Mouse (Mus musculus) neural tube, embryonic 15.5 days (tissue): ENCODE measurements around the gene Slf2. TPM values are rescaled to one million over a fixed set of nuclear protein-coding genes. Genes with fewer than 3 reads are reported as not detected.
A peak's percentile ranks its signal among the peaks of the same experiment; 100 is the strongest.

Experiments
- ATAC-seq: fragments of 200-750 bp; cut with Nextera tagmentation; 2 replicates; pipeline ENCODE4 v1.8.0; 2017; ENCODE audit warnings: mild to moderate bottlenecking, moderate TSS enrichment, moderate library complexity; ENCODE audit not compliant: low FRiP score
- H3K27ac ChIP-seq: fragments of 300-500 bp; sonication (generic); replicated peaks from 2 replicates; pipeline ENCODE4 v1.5.1; 2015; ENCODE audit warnings: mild to moderate bottlenecking, inconsistent platforms
- H3K27me3 ChIP-seq: fragments of 300-500 bp; sonication (generic); replicated peaks from 2 replicates; pipeline ENCODE4 v1.6.1; 2015; ENCODE audit warnings: inconsistent platforms
- H3K36me3 ChIP-seq: fragments of 300-500 bp; sonication (generic); 2 replicates; pipeline ENCODE4 v1.6.1; 2015; ENCODE audit warnings: inconsistent platforms
- H3K4me1 ChIP-seq: fragments of 300-500 bp; sonication (generic); 2 replicates; pipeline ENCODE4 v1.6.1; 2015; ENCODE audit warnings: inconsistent platforms
- H3K4me2 ChIP-seq: fragments of 300-500 bp; sonication (generic); 2 replicates; pipeline ENCODE4 v1.6.1; 2015; ENCODE audit warnings: inconsistent platforms, mild to moderate bottlenecking, moderate library complexity
- H3K4me3 ChIP-seq: fragments of 300-500 bp; sonication (generic); replicated peaks from 2 replicates; pipeline ENCODE4 v1.5.1; 2015; ENCODE audit warnings: mild to moderate bottlenecking, inconsistent platforms
- H3K9ac ChIP-seq: fragments of 300-500 bp; sonication (generic); replicated peaks from 2 replicates; pipeline ENCODE4 v1.6.1; 2015; ENCODE audit warnings: mild to moderate bottlenecking, inconsistent platforms
- H3K9me3 ChIP-seq: fragments of 300-500 bp; sonication (generic); replicated peaks from 2 replicates; pipeline ENCODE4 v1.6.1; 2016; ENCODE audit warnings: inconsistent platforms
- WGBS: fragments of 180-500 bp; shearing (Covaris S2); methylation state at CpG from one replicate; pipeline ENCODE4 v1.1.7; 2015; ENCODE audit warnings: mixed read lengths; 5-methylcytosine and 5-hydroxymethylcytosine counted together
- polyA plus RNA-seq: library from polyadenylated mRNA; unstranded; fragments of >200 nt; fragmentation: Nextera tagmentation; extraction: Ambion mirVana; gene quantifications from 2 replicates; pipeline ENCODE4 v1.2.1, GENCODE M21; 2015

The Slf2 gene
- polyA plus RNA-seq, 1 experiment from 2014 or later: 28.4 TPM

GRCm38 (mm10) chr19:44914481-44915249, 16.3 kb upstream of the Slf2 start:
- ATAC-seq: no peak
- no peak overlapping the region for H3K9ac ChIP-seq
- H3K27ac ChIP-seq: no peak overlapping the region
- H3K4me2 ChIP-seq: no peak overlapping the region
- H3K4me1 ChIP-seq: peaks cover 5% of the 10 kb centered on the region; the same call in 1 of the 2 replicates
- no peaks in the 10 kb centered on the region for H3K9me3 ChIP-seq
- no peaks in the 10 kb centered on the region for H3K36me3 ChIP-seq
- WGBS: 46% methylated on average over 10 of the region's 10 CpGs
- H3K4me3 ChIP-seq: no peak overlapping the region
- H3K27me3 ChIP-seq: no peaks in the 10 kb centered on the region

- Histone ChIP-seq H3K27me3 (no peaks in the 10 kb centered on the region), H3K4me3 (no peak overlapping the region), H3K9me3 (no peaks in the 10 kb centered on the region), H3K4me1 (peaks cover 5% of the 10 kb centered on the region; the same call in 1 of the 2 replicates), H3K9ac (no peak overlapping the region), H3K4me2 (no peak overlapping the region), H3K27ac (no peak overlapping the region), H3K36me3 (no peaks in the 10 kb centered on the region)
- 74% methylated on average over 6 of the region's 6 CpGs for WGBS
- no peak for ATAC-seq
These were observed 12.8 kb upstream of the Slf2 start for GRCm38 (mm10) chr19:44918171-44918570.

GRCm38 (mm10) chr19:44921466-44922139, 9.3 kb upstream of the Slf2 start:
- Histone ChIP-seq H3K9ac (no peak overlapping the region), H3K9me3 (no peaks in the 10 kb centered on the region), H3K36me3 (no peaks in the 10 kb centered on the region), H3K27me3 (no peaks in the 10 kb centered on the region), H3K4me2 (no peak overlapping the region), H3K4me1 (no peaks in the 10 kb centered on the region), H3K27ac (no peak overlapping the region), H3K4me3 (no peak overlapping the region)
- ATAC-seq: no peak
- 60% methylated on average over 1 of the region's 1 CpGs for WGBS

GRCm38 (mm10) chr19:44922521-44922920, 8.4 kb upstream of the Slf2 start:
- Histone ChIP-seq H3K36me3 (no peaks in the 10 kb centered on the region), H3K4me3 (no peak overlapping the region), H3K9me3 (no peaks in the 10 kb centered on the region), H3K4me1 (no peaks in the 10 kb centered on the region), H3K4me2 (no peak overlapping the region), H3K27me3 (no peaks in the 10 kb centered on the region), H3K27ac (no peak overlapping the region), H3K9ac (no peak overlapping the region)
- no peak for ATAC-seq
- 80% methylated on average over 2 of the region's 2 CpGs for WGBS

GRCm38 (mm10) chr19:44924699-44925098, 6.3 kb upstream of the Slf2 start:
- no peak overlapping the region for H3K9ac ChIP-seq
- H3K4me1 ChIP-seq: no peaks in the 10 kb centered on the region
- 77% methylated on average over 5 of the region's 5 CpGs for WGBS

GRCm38 (mm10) chr19:44926781-44927180, 4.2 kb upstream of the Slf2 start:
- Histone ChIP-seq H3K36me3 (no peaks in the 10 kb centered on the region), H3K4me1 (peaks cover 7% of the 10 kb centered on the region), H3K4me2 (no peak overlapping the region), H3K4me3 (no peak overlapping the region), H3K27ac (no peak overlapping the region), H3K9me3 (no peaks in the 10 kb centered on the region), H3K27me3 (no peaks in the 10 kb centered on the region), H3K9ac (no peak overlapping the region)
- no peak for ATAC-seq
- WGBS: 78% methylated on average over 6 of the region's 6 CpGs

More at GRCm38 (mm10) chr19:44924699-44925098, 6.3 kb upstream of the Slf2 start:
- ATAC-seq: no peak
- Histone ChIP-seq H3K9me3 (no peaks in the 10 kb centered on the region), H3K4me2 (no peak overlapping the region), H3K27me3 (no peaks in the 10 kb centered on the region), H3K27ac (no peak overlapping the region), H3K4me3 (no peak overlapping the region), H3K36me3 (no peaks in the 10 kb centered on the region)

GRCm38 (mm10) chr19:44927250-44927649, 3.7 kb upstream of the Slf2 start:
- no peak for ATAC-seq
- Histone ChIP-seq H3K36me3 (no peaks in the 10 kb centered on the region), H3K27ac (no peak overlapping the region), H3K4me1 (peaks cover 11% of the 10 kb centered on the region), H3K4me2 (no peak overlapping the region), H3K9me3 (no peaks in the 10 kb centered on the region), H3K4me3 (no peak overlapping the region), H3K9ac (no peak overlapping the region), H3K27me3 (no peaks in the 10 kb centered on the region)
- WGBS: 72% methylated on average over 1 of the region's 1 CpGs

GRCm38 (mm10) chr19:44928185-44928584, 2.8 kb upstream of the Slf2 start:
- no peak overlapping the region for H3K27ac ChIP-seq
- WGBS: 74% methylated on average over 8 of the region's 8 CpGs

GRCm38 (mm10) chr19:44929251-44929650, 1.7 kb upstream of the Slf2 start:
- H3K9ac ChIP-seq: no peak overlapping the region
- H3K27me3 ChIP-seq: no peaks in the 10 kb centered on the region
- H3K9me3 ChIP-seq: no peaks in the 10 kb centered on the region
- no peak for ATAC-seq
- H3K27ac ChIP-seq: no peak overlapping the region
- peaks cover 22% of the 10 kb centered on the region for H3K4me1 ChIP-seq
- H3K36me3 ChIP-seq: no peaks in the 10 kb centered on the region
- H3K4me3 ChIP-seq: no peak overlapping the region
- no peak overlapping the region for H3K4me2 ChIP-seq
- 24% methylated on average over 3 of the region's 3 CpGs for WGBS

More at GRCm38 (mm10) chr19:44928185-44928584, 2.8 kb upstream of the Slf2 start:
- Histone ChIP-seq H3K9me3 (no peaks in the 10 kb centered on the region), H3K27me3 (no peaks in the 10 kb centered on the region), H3K36me3 (no peaks in the 10 kb centered on the region), H3K9ac (no peak overlapping the region), H3K4me2 (no peak overlapping the region), H3K4me3 (no peak overlapping the region), H3K4me1 (peaks cover 18% of the 10 kb centered on the region)
- no peak for ATAC-seq

GRCm38 (mm10) chr19:44929663-44930062, 1.3 kb upstream of the Slf2 start:
- Histone ChIP-seq H3K9ac (no peak overlapping the region), H3K36me3 (no peaks in the 10 kb centered on the region), H3K4me3 (no peak overlapping the region), H3K27me3 (no peaks in the 10 kb centered on the region), H3K27ac (no peak overlapping the region), H3K4me1 (peaks cover 22% of the 10 kb centered on the region), H3K9me3 (no peaks in the 10 kb centered on the region), H3K4me2 (peak overlapping the region; percentile 70; the same call in 1 of the 2 replicates)
- ATAC-seq: no peak
- 48% methylated on average over 10 of the region's 10 CpGs for WGBS

- H3K27ac ChIP-seq: peak overlapping the region; percentile 86
- peak overlapping the region; percentile 54 for H3K9ac ChIP-seq
- H3K9me3 ChIP-seq: no peaks in the 10 kb centered on the region
- ATAC-seq: no peak
- peaks cover 22% of the 10 kb centered on the region for H3K4me1 ChIP-seq
- peaks cover 3% of the 10 kb centered on the region for H3K36me3 ChIP-seq
- peak overlapping the region; percentile 70 for H3K4me2 ChIP-seq
- peak overlapping the region; percentile 85 for H3K4me3 ChIP-seq
- 41% methylated on average over 2 of the region's 2 CpGs for WGBS
- H3K27me3 ChIP-seq: no peaks in the 10 kb centered on the region
These were observed 829 bp upstream of the Slf2 start for GRCm38 (mm10) chr19:44930122-44930521.

- H3K9me3 ChIP-seq: no peaks in the 10 kb centered on the region
- H3K9ac ChIP-seq: peak overlapping the region; percentile 82
- peaks cover 22% of the 10 kb centered on the region for H3K4me1 ChIP-seq
- WGBS: 0% methylated on average over 18 of the region's 18 CpGs
- peak overlapping the region; percentile 70 for H3K4me2 ChIP-seq
- ATAC-seq: peak; percentile 92
- H3K27me3 ChIP-seq: no peaks in the 10 kb centered on the region
- peaks cover 14% of the 10 kb centered on the region for H3K36me3 ChIP-seq
- peak overlapping the region; percentile 85 for H3K4me3 ChIP-seq
- peak overlapping the region; percentile 86 for H3K27ac ChIP-seq
These were observed 456 bp downstream of the Slf2 start for GRCm38 (mm10) chr19:44931454-44931759.
